Mouse (Mus musculus): ENCODE measurements around the gene Misp. TPM values are rescaled to one million over a fixed set of nuclear protein-coding genes. Genes with fewer than 3 reads are reported as not detected.

The Misp gene
- polyA plus RNA-seq, 1 experiment, result not detected

- Histone ChIP-seq H3K4me1 (ENCODE audit: control insufficient read depth, insufficient read depth, low read length) (no peaks in the 10 kb centered on the region), H3K27ac (ENCODE audit: control insufficient read depth, insufficient read depth, low read depth, low read length, poor library complexity) (peak overlapping the region; percentile 17; the same call in 1 of the 2 replicates), H3K4me3 (replicated peaks; ENCODE audit: control insufficient read depth, low read depth, low read length) (no peak overlapping the region)
- TF ChIP-seq POLR2A (IDR thresholded peaks at IDR 0.05; ENCODE audit: borderline replicate concordance, control insufficient read depth, low read depth, low read length), result no peak
- peak; percentile 56 for TF ChIP-seq CTCF (IDR thresholded peaks at IDR 0.05; ENCODE audit: control insufficient read depth, insufficient read depth, low read length)
- 68% methylated on average over 19 of the region's 19 CpGs for WGBS
These were observed 45.1 kb downstream of the Misp start for GRCm38 (mm10) chr10:79865801-79866295.

- Histone ChIP-seq H3K27ac (ENCODE audit: control insufficient read depth, insufficient read depth, low read depth, low read length, poor library complexity) (no peak overlapping the region), H3K4me3 (replicated peaks; ENCODE audit: control insufficient read depth, low read depth, low read length) (no peak overlapping the region), H3K4me1 (ENCODE audit: control insufficient read depth, insufficient read depth, low read length) (no peaks in the 10 kb centered on the region)
- TF ChIP-seq CTCF (IDR thresholded peaks at IDR 0.05; ENCODE audit: control insufficient read depth, insufficient read depth, low read length) (no peak), POLR2A (IDR thresholded peaks at IDR 0.05; ENCODE audit: borderline replicate concordance, control insufficient read depth, low read depth, low read length) (no peak)
- WGBS, result 66% methylated on average over 11 of the region's 11 CpGs
These were observed 45.8 kb downstream of the Misp start for GRCm38 (mm10) chr10:79866601-79867000.

GRCm38 (mm10) chr10:79871845-79872244, 51.1 kb downstream of the Misp start:
- Histone ChIP-seq H3K4me1 (ENCODE audit: control insufficient read depth, insufficient read depth, low read length) (peaks cover 6% of the 10 kb centered on the region), H3K4me3 (replicated peaks; ENCODE audit: control insufficient read depth, low read depth, low read length) (no peak overlapping the region), H3K27ac (ENCODE audit: control insufficient read depth, insufficient read depth, low read depth, low read length, poor library complexity) (no peak overlapping the region)
- WGBS, result 83% methylated on average over 8 of the region's 8 CpGs
- no peak for TF ChIP-seq CTCF (IDR thresholded peaks at IDR 0.05; ENCODE audit: control insufficient read depth, insufficient read depth, low read length)
- TF ChIP-seq POLR2A (IDR thresholded peaks at IDR 0.05; ENCODE audit: borderline replicate concordance, control insufficient read depth, low read depth, low read length), result no peak

- H3K4me1 ChIP-seq (ENCODE audit: control insufficient read depth, insufficient read depth, low read length), result peaks cover 7% of the 10 kb centered on the region
- no peak overlapping the region for H3K27ac ChIP-seq (ENCODE audit: control insufficient read depth, insufficient read depth, low read depth, low read length, poor library complexity)
- WGBS, result 33% methylated on average over 3 of the region's 3 CpGs
- no peak overlapping the region for H3K4me3 ChIP-seq (replicated peaks; ENCODE audit: control insufficient read depth, low read depth, low read length)
- TF ChIP-seq CTCF (IDR thresholded peaks at IDR 0.05; ENCODE audit: control insufficient read depth, insufficient read depth, low read length), result no peak
- no peak for TF ChIP-seq POLR2A (IDR thresholded peaks at IDR 0.05; ENCODE audit: borderline replicate concordance, control insufficient read depth, low read depth, low read length)
These were observed 52.1 kb downstream of the Misp start for GRCm38 (mm10) chr10:79872862-79873261.

- WGBS, result 4% methylated on average over 6 of the region's 6 CpGs
- TF ChIP-seq POLR2A (IDR thresholded peaks at IDR 0.05; ENCODE audit: borderline replicate concordance, control insufficient read depth, low read depth, low read length) (no peak), CTCF (IDR thresholded peaks at IDR 0.05; ENCODE audit: control insufficient read depth, insufficient read depth, low read length) (no peak)
- Histone ChIP-seq H3K4me3 (replicated peaks; ENCODE audit: control insufficient read depth, low read depth, low read length) (peak overlapping the region; percentile 11), H3K4me1 (ENCODE audit: control insufficient read depth, insufficient read depth, low read length) (peaks cover 7% of the 10 kb centered on the region), H3K27ac (ENCODE audit: control insufficient read depth, insufficient read depth, low read depth, low read length, poor library complexity) (no peak overlapping the region)
These were observed 52.5 kb downstream of the Misp start for GRCm38 (mm10) chr10:79873313-79873712.

- 0 out of 2 replicates have a peak, but pooled peaks have one; percentile 6 for TF ChIP-seq POLR2A (IDR thresholded peaks at IDR 0.05; ENCODE audit: borderline replicate concordance, control insufficient read depth, low read depth, low read length)
- TF ChIP-seq CTCF (IDR thresholded peaks at IDR 0.05; ENCODE audit: control insufficient read depth, insufficient read depth, low read length), result no peak
- peak overlapping the region; percentile 78 for H3K4me3 ChIP-seq (replicated peaks; ENCODE audit: control insufficient read depth, low read depth, low read length)
- WGBS, result 1% methylated on average over 26 of the region's 26 CpGs
- peaks cover 7% of the 10 kb centered on the region for H3K4me1 ChIP-seq (ENCODE audit: control insufficient read depth, insufficient read depth, low read length)
- H3K27ac ChIP-seq (ENCODE audit: control insufficient read depth, insufficient read depth, low read depth, low read length, poor library complexity), result no peak overlapping the region; the same call in 1 of the 2 replicates
These were observed 53.0 kb downstream of the Misp start for GRCm38 (mm10) chr10:79873715-79874289.

- no peak for TF ChIP-seq CTCF (IDR thresholded peaks at IDR 0.05; ENCODE audit: control insufficient read depth, insufficient read depth, low read length)
- 0 out of 2 replicates have a peak, but pooled peaks have one; percentile 2 for TF ChIP-seq POLR2A (IDR thresholded peaks at IDR 0.05; ENCODE audit: borderline replicate concordance, control insufficient read depth, low read depth, low read length)
- Histone ChIP-seq H3K27ac (ENCODE audit: control insufficient read depth, insufficient read depth, low read depth, low read length, poor library complexity) (peak within 1 kb of the TSS; percentile 50), H3K4me3 (replicated peaks; ENCODE audit: control insufficient read depth, low read depth, low read length) (peak within 1 kb of the TSS; percentile 78), H3K4me1 (ENCODE audit: control insufficient read depth, insufficient read depth, low read length) (peaks cover 7% of the 10 kb centered on the region)
- under 1% methylated on average over 57 of the region's 57 CpGs for WGBS
These were observed 53.6 kb downstream of the Misp start, which contains the start of the genes Prtn3 and Plppr3 for GRCm38 (mm10) chr10:79874290-79874862. TSS of gene Prtn3 (plus strand) at chr10:79874476. TSS of gene Plppr3 (minus strand) at chr10:79874634.

- H3K4me1 ChIP-seq (ENCODE audit: control insufficient read depth, insufficient read depth, low read length), result peaks cover 15% of the 10 kb centered on the region
- TF ChIP-seq POLR2A (IDR thresholded peaks at IDR 0.05; ENCODE audit: borderline replicate concordance, control insufficient read depth, low read depth, low read length), result no peak
- TF ChIP-seq CTCF (IDR thresholded peaks at IDR 0.05; ENCODE audit: control insufficient read depth, insufficient read depth, low read length), result no peak
- WGBS, result 4% methylated on average over 1 of the region's 1 CpGs
- H3K4me3 ChIP-seq (replicated peaks; ENCODE audit: control insufficient read depth, low read depth, low read length), result no peak overlapping the region
- peak overlapping the region; percentile 35 for H3K27ac ChIP-seq (ENCODE audit: control insufficient read depth, insufficient read depth, low read depth, low read length, poor library complexity)
These were observed 56.4 kb downstream of the Misp start for GRCm38 (mm10) chr10:79877174-79877573.
